Mouse (Mus musculus): Measurements from ENCODE around the gene Pbx2.

Pbx2 gene

DNA sequence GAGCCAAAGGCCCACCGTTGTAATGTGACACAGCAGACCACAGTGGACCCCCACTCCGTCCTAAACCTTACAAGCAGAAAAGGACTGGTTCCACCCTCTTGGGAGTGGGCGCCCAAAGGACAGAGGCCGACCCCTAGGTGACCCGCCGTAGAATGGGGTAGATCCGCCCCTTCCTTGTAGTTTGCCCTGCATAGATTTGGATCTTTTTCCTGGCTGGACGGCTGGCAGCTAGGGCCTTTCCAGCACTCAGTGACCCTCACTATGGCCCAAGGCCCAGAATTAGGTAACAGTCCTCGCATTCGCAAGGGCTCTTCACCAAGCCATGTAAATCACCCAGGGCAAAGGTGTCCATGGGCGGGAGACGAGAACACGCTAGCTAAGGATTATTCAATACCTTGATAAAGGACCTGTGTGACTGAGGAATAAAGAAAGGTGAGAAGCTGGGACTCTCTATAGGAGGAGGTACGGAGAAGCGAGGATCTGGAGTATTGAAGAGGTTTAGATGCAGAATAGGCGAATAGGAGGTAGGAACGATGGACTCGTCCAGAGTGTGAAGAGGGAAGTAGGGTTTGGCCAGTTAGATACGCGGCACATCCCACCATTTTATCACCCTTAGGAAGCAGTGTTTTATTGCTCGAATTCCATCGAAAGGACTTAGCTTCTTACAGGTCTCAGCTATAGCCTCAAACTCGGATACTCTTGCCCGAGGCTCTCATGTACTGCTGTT lies 13.6 kb downstream of the Pbx2 start:
- no peak for DNase-seq

DNA sequence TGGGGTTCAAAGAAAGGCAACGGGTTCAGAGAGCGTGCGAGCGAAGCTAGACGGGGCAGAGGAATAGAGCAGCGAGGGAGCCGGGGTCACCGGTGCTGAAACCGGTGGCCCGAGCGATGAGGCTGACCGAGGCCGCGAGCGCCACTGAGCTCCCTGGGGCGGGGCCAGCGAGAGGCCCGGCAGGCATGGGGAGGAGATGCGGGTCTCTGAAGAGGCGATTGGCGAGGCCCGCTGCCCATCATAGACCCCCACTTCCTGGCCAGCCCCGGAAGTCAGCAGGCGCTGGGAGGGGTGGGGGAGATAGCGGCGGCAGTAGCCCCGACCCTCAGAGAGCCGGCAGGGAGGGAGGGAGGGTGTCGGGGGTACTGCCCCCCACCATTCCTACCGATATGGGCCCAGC lies 14.5 kb downstream of the Pbx2 start:
- DNase-seq, result peak; percentile 99

DNA sequence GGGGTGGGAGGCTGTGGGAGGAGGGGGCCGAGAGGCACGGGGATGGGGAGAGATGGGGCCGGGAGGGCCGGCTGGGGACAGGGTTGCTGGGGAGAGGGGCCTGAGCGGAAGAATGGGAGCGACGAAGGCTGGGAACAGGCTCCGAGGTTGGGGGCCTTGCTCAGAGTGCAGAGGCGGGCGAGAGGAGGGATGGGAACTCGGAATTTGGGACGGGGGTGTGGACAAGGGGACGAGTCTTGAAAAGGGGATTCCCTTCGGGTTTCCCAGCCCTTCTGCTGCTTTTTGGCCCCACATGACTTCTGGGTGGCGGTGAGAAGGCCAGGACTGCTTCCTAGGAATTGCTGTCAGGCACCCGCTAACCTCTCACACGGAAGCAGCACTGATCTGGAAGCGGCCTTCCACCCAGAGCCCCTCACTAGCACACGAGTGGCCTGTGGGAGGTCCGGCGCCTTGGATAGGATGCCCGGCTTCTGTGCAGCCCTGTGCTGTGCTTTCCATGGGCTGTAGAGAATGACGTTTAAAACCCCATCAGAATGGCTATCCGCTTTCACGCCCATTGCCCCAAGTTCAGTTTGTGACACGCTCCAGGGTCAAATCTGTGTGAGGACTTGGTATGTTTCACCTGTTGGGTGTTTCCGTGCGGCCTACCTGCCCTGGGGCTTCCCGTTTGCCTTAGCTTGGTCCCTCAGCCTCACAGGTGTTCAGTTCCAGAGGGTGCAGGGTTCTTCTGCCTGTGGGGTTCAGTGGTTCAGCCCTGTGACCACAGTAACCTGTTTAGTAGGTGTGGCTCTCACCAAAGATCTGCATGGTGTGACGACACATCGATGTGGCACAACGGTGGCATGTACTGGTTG lies 15.3 kb downstream of the Pbx2 start:
- peak; percentile 43 for DNase-seq

DNA sequence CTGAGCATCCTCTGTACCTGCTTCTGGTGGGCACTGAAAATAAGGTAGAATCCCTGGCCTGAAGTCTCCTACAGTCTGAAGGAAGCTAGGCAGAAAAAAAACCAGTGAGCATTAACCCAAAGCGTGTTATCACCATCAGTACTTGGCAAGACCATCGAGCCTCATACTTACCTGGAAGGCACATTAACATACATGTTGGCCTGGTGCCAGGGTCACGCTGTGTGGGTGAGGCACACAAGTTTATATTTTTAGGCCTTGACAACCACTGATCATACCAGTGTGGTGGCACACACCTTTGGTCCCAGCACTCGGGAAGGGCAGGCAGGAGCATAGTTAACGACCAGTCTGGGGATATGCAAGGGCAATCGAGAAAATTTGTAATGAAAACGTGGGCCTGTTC lies 16.9 kb downstream of the Pbx2 start:
- no peak for DNase-seq

DNA sequence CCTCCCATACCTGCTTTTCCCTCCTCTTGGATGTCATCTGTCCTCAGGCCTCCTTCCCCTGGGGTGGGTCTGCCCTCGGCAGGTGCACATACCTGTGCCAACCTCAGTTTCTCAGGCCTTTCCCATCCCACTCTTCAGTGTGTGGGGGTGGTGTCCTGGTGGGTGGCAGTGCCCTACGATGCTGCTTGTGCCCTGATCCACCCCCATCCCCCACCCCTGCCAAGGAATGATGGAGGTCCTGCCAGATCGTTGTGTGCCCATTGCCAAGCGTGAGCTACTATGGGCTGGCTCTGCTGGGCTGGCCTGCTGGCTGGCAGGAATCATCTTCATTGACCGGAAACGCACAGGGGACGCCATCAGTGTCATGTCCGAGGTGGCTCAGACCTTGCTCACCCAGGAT lies 20.0 kb downstream of the Pbx2 start:
- DNase-seq, result no peak

DNA sequence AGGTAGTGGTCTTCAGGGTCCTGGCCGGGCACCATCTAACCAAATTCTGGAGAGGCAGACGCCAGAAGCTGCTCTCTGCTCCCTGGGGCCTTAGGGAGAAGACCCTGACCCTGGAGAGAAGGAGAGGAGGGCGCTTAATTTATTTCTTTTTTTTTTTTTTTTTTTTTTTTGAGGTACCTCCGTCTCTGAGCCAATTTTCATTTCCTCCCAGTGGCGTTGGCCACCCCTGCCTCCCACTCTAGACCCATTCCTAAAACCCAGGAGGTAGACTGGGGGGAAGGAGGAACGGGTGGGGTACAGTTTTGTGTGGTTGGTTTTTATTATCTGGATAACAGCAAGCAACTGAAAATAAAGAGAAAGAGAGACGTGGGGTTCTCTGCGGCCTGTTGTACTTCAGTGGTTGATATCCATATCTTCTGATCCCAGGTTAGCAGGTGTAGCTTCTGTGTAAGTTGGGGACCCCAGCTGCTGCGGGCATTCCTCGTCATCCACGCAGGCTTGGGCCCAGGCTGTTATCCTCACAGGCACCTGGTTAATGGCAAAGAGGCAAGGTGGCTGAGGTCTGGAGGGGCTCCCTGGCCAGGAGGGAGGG lies 22.1 kb downstream of the Pbx2 start:
- DNase-seq, result no peak

DNA sequence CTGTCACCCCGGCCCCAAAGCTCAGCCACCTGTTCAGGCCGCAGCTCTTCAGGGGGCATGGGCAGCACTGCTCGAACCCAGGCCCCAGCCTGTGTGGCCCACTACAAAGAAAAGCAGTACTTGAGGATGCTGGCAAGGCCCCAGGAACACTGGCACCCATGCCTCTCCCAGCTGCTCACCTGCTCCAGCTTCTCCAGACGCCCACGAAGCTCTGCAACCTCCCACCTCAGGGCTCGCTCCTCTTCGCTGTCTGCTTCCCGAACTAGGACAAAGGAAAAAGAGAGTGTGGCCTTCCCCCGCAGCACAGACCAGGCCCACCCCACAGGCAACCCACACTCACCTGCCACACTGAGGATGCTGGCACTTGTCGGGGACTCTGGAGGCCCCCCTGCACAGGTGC lies 22.8 kb downstream of the Pbx2 start:
- DNase-seq, result no peak

DNA sequence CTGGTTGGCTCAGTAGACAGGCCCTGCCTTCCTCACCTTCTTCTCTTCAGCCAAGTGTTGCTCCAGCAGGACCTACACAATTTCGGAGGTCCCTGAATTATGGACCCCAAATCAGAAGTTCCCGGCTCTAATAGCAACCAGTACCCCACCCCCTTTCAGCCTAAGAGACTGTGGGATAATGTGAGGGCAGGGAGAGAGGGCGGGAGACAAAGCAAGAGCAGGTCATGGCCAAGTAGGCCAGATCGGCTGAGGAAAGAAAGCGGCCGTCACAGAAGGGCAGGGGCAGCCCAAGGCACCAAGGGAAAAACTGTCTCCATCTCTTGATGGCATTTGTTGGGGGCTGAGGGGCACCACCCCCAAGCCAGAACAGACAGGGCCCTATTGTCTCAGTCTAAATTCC lies 24.8 kb downstream of the Pbx2 start, which contains the start of gene Egfl8:
Egfl8 (minus strand) TSS at position 101 of the 400 bp plus-strand sequence.
- DNase-seq, result no peak

DNA sequence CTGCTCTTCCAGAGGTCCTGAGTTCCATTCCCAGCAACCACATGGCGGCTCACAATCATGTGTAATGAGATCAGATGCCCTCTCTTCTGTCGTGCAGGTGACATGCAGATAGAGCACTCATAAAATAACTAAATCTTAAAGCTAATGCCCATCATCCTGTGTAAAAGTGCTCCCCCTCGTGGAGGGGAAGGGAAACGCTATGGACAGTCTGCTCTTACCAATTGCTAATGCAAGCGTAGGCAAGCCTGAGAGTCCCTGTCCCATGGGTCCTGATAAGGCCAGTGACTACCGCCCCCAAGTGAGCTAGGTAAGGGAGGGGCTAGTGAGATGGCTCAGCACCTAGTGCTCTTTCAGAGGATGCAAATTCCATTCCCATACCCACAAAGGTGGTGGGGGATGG lies 27.9 kb downstream of the Pbx2 start:
- peak; percentile 42 for DNase-seq

DNA sequence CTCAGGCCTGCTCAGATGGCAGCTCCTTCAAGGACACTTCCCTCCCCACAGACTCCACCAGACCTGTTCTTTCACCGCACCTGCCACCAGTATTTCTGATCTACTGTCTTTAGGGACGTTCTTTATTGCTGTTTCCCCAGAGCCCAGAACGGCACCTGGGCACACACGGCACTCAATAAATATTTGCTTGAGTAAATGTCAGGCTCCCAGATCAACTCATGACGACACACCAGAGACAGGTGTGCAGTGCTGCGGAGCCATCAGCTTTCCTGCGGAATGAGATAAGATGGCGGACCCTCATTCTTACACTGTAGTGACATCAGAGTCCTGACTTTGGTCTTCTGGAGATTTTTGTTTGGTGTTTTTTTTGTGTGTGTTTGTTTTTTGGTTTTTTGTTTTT lies 29.9 kb downstream of the Pbx2 start:
- DNase-seq, result no peak

DNA sequence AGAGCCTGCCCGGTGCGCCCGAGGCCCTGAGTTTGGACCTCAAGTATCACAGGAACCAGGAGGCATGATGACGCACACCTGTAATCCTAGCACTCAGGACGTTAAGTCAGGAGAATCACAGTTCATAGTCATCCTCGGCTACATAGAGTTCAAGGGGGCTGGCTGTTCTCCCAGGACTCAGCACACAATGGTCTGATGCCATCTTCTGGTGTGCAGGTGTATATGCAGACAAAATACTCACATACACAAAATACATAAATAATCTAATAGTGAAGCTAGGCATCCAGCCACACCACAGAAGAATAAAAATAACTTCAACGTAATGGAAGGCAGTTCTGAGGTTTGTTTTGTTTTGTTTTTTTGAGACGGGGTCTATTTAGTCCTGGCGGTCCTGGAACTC lies 32.1 kb downstream of the Pbx2 start:
- peak; percentile 2 for DNase-seq

DNA sequence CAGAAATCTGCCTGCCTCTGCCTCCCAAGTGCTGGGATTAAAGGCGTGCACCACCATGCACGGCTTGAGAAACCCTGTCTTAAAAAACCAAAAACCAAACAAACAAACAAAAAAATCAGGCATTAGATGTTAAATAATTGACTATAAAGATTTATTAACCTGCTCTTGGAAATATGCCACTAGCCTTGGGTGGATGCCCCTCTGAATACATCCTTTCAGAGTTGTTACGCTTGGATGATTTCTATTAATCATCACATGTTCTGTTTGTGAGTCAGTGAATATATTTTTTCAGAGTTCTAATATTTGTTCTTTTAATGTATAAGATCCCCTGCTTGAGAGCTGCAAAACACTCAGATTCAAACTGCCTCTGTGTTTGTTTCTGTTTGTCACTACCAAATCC lies 33.9 kb downstream of the Pbx2 start:
- DNase-seq, result no peak

DNA sequence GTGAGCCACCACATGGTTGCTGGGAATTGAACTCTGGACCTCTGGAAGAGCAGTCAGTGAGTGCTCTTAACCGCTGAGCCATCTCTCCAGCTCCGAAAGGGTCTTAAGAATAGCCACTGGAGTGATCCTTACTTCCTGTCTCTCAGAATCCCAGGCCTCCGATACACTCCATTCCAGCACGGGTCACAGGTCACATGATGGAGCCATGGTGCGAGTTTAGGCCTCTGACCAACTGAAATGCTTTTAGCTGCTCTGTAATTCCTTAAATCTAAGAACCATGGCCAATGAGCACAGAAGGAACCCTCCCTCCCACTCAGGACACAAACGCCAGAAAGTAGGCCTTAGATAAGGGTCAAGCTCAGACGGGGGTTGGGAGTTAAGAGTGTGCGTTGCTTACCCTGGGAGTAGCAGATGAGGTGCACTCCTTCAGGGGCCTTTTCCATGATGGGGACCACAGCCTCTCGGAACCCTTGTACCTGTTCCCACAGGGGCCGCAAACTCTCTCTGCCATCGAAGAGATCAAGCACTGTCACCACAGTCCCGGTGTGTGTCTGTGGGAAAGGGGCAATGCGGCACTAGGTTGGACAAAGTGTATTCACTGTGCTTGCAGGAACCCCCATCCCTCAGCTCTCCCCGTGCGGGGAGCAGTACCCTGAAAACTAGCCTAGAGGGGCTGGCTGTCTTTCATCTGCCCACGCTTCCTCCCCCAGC lies 35.2 kb downstream of the Pbx2 start:
- no peak for DNase-seq

DNA sequence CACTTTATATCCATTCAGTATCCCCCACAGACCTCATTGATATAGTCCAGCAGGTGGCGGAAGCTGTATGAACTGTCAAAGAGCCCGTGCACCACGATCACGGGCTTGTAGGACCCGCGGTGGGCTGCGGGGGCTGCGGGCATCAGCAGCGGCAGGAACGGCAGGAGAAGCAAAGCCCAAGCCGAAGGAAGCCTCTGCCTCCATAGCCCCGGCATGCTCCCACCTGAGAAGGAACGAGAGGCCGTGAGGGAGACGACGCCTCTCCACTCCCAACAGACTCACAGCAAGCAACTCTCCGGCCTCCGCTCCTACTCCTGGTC lies 35.7 kb downstream of the Pbx2 start:
- peak; percentile 42 for DNase-seq

DNA sequence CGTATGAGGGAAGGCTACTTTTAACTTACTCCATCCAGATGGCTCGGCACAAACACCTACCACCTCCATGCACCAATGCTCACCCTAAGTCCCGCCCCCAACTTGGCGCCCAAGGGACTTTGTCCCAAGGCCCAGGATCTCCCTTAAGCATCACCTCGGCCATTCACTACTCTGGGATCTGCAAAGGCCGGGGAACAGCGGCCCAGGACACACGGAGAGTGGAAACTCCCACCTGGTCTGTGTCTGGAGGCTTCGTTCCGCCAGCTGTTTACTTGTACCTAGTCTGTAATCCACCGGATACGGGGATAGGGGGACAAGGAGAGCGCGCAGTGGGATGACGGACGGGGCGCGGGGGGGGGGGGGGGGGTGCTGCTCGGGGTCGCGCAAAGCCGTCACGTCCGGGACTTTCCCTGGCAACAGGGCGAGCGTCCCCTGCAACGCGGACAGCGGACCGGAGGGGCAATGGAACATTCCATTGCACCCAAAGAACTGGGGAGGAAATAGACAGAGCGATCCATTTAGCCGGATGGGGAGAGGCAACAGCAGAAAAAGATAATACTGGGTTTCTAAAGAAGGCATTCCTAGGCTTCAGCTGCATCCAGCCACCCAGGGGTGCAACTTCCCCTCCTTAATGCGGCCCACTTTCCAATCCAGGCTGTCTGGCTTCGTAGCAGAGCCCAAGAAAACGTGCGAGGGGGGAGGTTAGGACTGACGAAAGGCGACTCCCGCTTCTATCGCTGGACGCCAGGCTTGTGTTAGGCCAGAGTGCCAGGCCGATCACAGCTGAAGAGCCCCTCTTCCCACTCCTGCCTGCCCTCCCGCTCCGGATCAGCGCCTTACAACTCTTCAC lies 36.3 kb downstream of the Pbx2 start:
- peak; percentile 87 for DNase-seq

DNA sequence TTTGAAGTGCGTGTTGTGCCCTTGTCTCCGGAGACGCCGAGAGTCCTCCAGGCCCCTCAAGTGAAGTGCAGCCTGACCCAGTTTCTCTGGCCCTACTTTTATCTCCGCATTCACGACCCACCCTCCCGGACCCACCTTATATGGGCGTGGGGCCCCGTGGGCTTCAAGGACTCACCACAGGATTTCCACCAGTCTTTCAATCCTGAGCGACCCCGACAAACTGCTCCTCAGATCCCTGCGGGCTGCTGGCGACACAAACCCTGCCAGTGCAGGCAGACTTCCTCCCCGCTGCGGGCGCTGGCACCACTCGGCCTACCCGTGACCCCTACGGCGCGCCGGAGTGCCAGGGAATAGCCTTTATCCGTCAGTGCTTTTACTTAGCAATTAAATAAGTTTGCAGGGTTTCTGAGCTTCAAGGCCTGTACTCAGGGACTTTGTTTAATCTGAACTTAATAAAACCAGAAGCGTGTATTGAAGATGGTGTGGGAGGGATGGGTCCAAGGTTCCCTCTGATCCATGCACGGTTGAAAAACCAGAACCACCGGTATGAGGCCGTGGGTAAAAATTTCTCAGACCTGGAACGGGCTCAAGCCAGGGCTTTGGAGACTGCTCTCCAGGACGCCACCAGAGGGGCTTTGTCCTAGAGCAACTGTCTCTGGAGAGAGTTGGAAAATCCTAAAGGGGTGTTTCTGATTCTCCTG lies 37.0 kb downstream of the Pbx2 start, which contains the start of gene Ppt2:
Ppt2 (minus strand) TSS at position 568 of the 701 bp plus-strand sequence.
- DNase-seq, result peak; percentile 52

DNA sequence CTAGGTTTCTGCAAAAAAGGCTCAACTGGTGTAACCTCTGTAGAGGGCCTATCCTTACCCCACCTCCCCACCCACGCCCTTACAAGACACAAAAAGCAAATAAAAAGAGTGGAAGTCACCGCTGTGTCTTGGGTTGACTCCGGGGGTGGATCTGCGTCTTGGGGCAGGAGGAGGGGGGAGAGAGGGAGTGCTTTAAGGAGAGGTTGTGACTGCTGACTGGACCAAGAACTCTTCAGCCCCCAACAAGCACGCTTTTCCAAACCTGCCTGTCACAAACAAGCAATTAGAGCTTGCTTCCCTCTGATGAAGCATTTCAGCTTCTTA lies 37.5 kb downstream of the Pbx2 start:
- peak; percentile 6 for DNase-seq

DNA sequence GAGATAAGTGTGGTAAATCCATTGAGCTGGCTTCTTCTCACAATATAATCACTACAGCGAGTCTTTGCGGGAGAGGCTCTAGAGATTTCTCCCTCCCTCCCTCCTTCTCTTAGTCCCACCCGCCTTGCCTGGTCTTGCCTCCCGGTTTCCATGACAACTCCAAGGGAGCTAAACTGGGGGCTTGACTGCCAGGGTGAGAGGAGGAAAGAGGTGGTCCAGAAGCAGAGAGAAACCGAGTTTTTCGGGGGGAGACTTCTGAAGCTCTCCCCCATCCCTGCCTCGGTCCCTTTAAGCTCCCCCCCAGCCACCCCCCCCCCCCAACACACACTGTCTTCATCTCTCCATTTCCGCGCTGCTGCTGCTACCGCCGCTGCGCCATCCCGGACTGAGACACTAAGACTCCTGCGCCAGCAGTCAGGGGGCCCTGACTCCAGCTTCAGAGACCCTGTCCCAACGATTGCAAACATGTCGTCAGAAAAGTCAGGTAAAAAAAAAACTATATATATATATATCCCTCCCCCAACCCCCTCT lies 38.2 kb downstream of the Pbx2 start, which contains the start of gene Prrt1:
Prrt1 (plus strand) TSS at position 313 of the 531 bp plus-strand sequence.
- DNase-seq, result peak; percentile 50

DNA sequence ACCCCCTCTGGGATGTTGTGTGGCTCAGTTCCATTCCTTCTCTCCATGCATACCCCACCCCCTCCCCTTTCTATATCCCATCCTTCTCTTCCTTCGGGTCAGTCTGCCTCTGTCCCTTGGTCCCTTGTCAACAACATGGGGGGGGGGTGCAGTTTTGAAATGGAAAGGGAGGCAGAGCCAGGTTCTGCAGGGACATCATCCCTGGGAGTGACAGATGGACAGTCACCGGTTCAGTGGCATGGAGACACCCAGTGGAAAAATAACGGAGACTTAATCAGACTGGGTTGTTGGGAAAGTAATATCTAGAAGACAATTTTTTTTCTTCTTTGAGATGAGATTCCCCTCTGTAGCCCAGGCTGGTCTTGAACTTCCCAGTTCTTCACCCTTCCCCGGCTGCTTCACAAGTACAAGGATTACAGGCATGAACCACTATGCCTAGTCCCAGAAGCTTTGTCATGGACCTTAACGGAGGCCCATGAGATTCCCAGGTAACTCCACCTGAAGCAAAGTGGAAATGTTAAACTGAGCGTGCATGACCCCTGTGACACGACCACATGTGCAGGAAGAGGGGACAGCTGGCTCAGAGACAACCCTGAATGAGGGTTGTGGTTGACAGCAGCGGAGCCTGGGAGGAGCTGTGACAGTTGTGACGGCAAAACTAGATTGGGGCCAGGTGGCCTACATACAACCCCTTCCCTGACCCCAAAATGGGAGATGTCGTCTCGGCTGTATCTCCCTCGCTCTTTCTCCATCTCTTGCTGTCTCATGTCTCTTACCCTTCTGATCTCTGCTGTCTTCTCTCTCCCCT lies 38.9 kb downstream of the Pbx2 start:
- peak; percentile 14 for DNase-seq

DNA sequence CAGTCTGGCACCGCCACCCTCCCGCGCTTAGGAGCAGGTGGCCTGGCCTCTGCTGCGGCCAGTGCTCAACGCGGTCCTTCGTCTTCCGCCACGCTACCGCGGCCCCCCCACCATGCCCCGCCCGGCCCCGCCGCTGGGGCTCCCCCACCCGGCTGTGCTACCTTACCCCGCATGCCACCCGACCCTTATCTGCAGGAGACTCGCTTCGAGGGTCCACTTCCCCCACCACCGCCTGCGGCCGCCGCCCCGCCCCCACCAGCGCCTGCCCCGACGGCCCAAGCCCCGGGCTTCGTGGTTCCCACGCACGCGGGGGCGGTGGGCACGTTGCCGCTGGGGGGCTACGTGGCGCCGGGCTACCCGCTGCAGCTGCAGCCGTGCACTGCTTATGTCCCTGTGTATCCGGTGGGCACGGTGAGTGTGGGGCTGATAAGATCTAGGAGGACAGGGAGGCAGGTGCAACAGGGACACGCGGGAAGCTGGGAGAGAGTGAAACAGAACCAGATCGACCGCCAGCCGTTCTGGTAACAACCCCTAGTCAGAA lies 39.8 kb downstream of the Pbx2 start:
- peak; percentile 64 for DNase-seq

Data from right cerebral cortex, postnatal 14 days (tissue).